Mouse (Mus musculus) thymus, adult 2 months (tissue): Measurements from ENCODE around the gene Il1rl2. TPM values are rescaled to one million over a fixed set of nuclear protein-coding genes. Genes with fewer than 3 reads are reported as not detected.

Source experiments
- DNase-seq: peaks from one replicate; pipeline ENCODE4 v3.0.0; 2021
- H3K27ac ChIP-seq: fragments of 200-500 bp; 2 replicates; pipeline ENCODE4 v1.5.1; 2012; ENCODE audit warnings: low read length, control low read depth; ENCODE audit not compliant: control insufficient read depth, insufficient read depth
- H3K27me3 ChIP-seq: fragments of 200-500 bp; 2 replicates; pipeline ENCODE4 v1.6.1; 2012; ENCODE audit warnings: mild to moderate bottlenecking, low read length, moderate library complexity, mixed read lengths; ENCODE audit not compliant: control insufficient read depth, insufficient read depth
- H3K36me3 ChIP-seq: fragments of 200-500 bp; 2 replicates; pipeline ENCODE4 v1.6.1; 2012; ENCODE audit warnings: mild to moderate bottlenecking, low read length, moderate library complexity; ENCODE audit not compliant: control insufficient read depth, insufficient read depth
- H3K4me1 ChIP-seq: fragments of 200-500 bp; replicated peaks from 2 replicates; pipeline ENCODE4 v1.6.1; 2012; ENCODE audit warnings: low read length; ENCODE audit not compliant: control insufficient read depth, insufficient read depth
- H3K4me3 ChIP-seq: fragments of 200-500 bp; 2 replicates; pipeline ENCODE4 v1.5.1; 2012; ENCODE audit warnings: mild to moderate bottlenecking, low read length, control low read depth, moderate library complexity; ENCODE audit not compliant: control insufficient read depth, insufficient read depth
- CTCF ChIP-seq: fragments of 200-500 bp; IDR thresholded peaks from 2 replicates; pipeline ENCODE4 v1.5.1; 2012; ENCODE audit warnings: mild to moderate bottlenecking, control low read depth, low read length, moderate library complexity, borderline replicate concordance; ENCODE audit not compliant: control insufficient read depth, poor library complexity, insufficient read depth; ENCODE audit errors: extremely low read depth
- POLR2A ChIP-seq: fragments of 200-500 bp; IDR thresholded peaks from 2 replicates; pipeline ENCODE4 v1.6.1; 2012; ENCODE audit warnings: mild to moderate bottlenecking, low read length, control low read depth, moderate library complexity; ENCODE audit not compliant: control insufficient read depth, poor library complexity, insufficient read depth; ENCODE audit errors: extremely low read depth
- WGBS: fragments of 180-500 bp; shearing (Covaris S2); methylation state at CpG from one replicate; pipeline ENCODE4 v1.1.7; 2018; 5-methylcytosine and 5-hydroxymethylcytosine counted together
- polyA plus RNA-seq: library from polyadenylated mRNA; depleted of rRNA; stranded (reverse); fragments of >200 nt; gene quantifications from 2 replicates; pipeline ENCODE4 v1.2.3, GENCODE M21; 2012; rRNA removed

Gene Il1rl2
- polyA plus RNA-seq: 5.5 and 7.3 TPM in 2 replicates

- DNase-seq: peak; percentile 36
- H3K27ac ChIP-seq: peak within 1 kb of the TSS; percentile 20; the same call in 1 of the 2 replicates
- WGBS: 9% methylated on average over 6 of the region's 6 CpGs
Observed at GRCm38 (mm10) chr1:40324457-40324856, at the start of gene Il1rl2. Il1rl2 (plus strand) TSS chr1:40324610.

GRCm38 (mm10) chr1:40275285-40276013, 49.0 kb upstream of the Il1rl2 start:
- H3K36me3 ChIP-seq: no peaks in the 10 kb centered on the region
- DNase-seq: no peak
- no peak for TF ChIP-seq POLR2A
- no peak for TF ChIP-seq CTCF
- H3K4me3 ChIP-seq: no peak overlapping the region
- WGBS: 89% methylated on average over 10 of the region's 10 CpGs
- H3K4me1 ChIP-seq: peaks cover 2% of the 10 kb centered on the region; the same call in 1 of the 2 replicates
- H3K27ac ChIP-seq: no peak overlapping the region
- H3K27me3 ChIP-seq: no peaks in the 10 kb centered on the region

More at GRCm38 (mm10) chr1:40324457-40324856, at the start of gene Il1rl2:
- TF ChIP-seq POLR2A: no peak
- TF ChIP-seq CTCF: no peak
- H3K36me3 ChIP-seq: no peaks in the 10 kb centered on the region
- H3K27me3 ChIP-seq: no peaks in the 10 kb centered on the region
- peak within 1 kb of the TSS; percentile 39 for H3K4me3 ChIP-seq
- H3K4me1 ChIP-seq: peaks cover 16% of the 10 kb centered on the region

GRCm38 (mm10) chr1:40277944-40278343, 46.5 kb upstream of the Il1rl2 start:
- Histone ChIP-seq H3K27ac (no peak overlapping the region), H3K36me3 (no peaks in the 10 kb centered on the region), H3K27me3 (no peaks in the 10 kb centered on the region), H3K4me3 (no peak overlapping the region), H3K4me1 (no peaks in the 10 kb centered on the region)
- 91% methylated on average over 4 of the region's 4 CpGs for WGBS
- DNase-seq: no peak
- no peak for TF ChIP-seq POLR2A
- TF ChIP-seq CTCF: no peak

- TF ChIP-seq CTCF (no peak), POLR2A (no peak)
- 63% methylated on average over 2 of the region's 2 CpGs for WGBS
Observed at GRCm38 (mm10) chr1:40278720-40279119, 45.7 kb upstream of the Il1rl2 start.

GRCm38 (mm10) chr1:40279182-40279743, 45.1 kb upstream of the Il1rl2 start:
- no peak for DNase-seq
- H3K4me3 ChIP-seq: no peak overlapping the region
- 95% methylated on average over 11 of the region's 11 CpGs for WGBS
- no peaks in the 10 kb centered on the region for H3K36me3 ChIP-seq
- no peaks in the 10 kb centered on the region; the same call in 1 of the 2 replicates for H3K4me1 ChIP-seq
- no peaks in the 10 kb centered on the region for H3K27me3 ChIP-seq
- H3K27ac ChIP-seq: no peak overlapping the region
- no peak for TF ChIP-seq POLR2A
- TF ChIP-seq CTCF: no peak

More at GRCm38 (mm10) chr1:40278720-40279119, 45.7 kb upstream of the Il1rl2 start:
- DNase-seq: no peak
- H3K4me1 ChIP-seq: no peaks in the 10 kb centered on the region
- no peaks in the 10 kb centered on the region for H3K36me3 ChIP-seq
- no peak overlapping the region for H3K27ac ChIP-seq
- H3K27me3 ChIP-seq: no peaks in the 10 kb centered on the region
- H3K4me3 ChIP-seq: no peak overlapping the region

- H3K36me3 ChIP-seq: no peaks in the 10 kb centered on the region
- 85% methylated on average over 4 of the region's 4 CpGs for WGBS
- no peak for DNase-seq
- H3K27ac ChIP-seq: no peak overlapping the region
- H3K27me3 ChIP-seq: no peaks in the 10 kb centered on the region
- H3K4me1 ChIP-seq: no peaks in the 10 kb centered on the region; the same call in 1 of the 2 replicates
- no peak overlapping the region for H3K4me3 ChIP-seq
- TF ChIP-seq CTCF (no peak), POLR2A (no peak)
Observed at GRCm38 (mm10) chr1:40281950-40282349, 42.5 kb upstream of the Il1rl2 start.
